Mouse (Mus musculus) large intestine, adult 2 months (tissue): ENCODE data around the gene Olfr1274-ps. TPM values are rescaled to one million over a fixed set of nuclear protein-coding genes. Genes with fewer than 3 reads are reported as not detected.
"Not testable (repeated sequence)": the region's sequence is repeated elsewhere in the genome, so short reads cannot be mapped to it uniquely, and the experiment has no call there.

Experiments used
- DNase-seq: peaks from one replicate; pipeline ENCODE4 v3.0.0-alpha.2; 2012; ENCODE audit warnings: low read depth, low spot score
- WGBS: fragments of 180-500 bp; shearing (Covaris S2); methylation state at CpG from one replicate; pipeline ENCODE4 v1.1.7; 2018; 5-methylcytosine and 5-hydroxymethylcytosine counted together
- polyA plus RNA-seq: library from polyadenylated mRNA; depleted of rRNA; stranded (reverse); fragments of >200 nt; gene quantifications from 2 replicates; pipeline ENCODE4 v1.2.3, GENCODE M21; 2012; rRNA removed

The Olfr1274-ps gene
- polyA plus RNA-seq, result not detected in 2 replicates

DNA sequence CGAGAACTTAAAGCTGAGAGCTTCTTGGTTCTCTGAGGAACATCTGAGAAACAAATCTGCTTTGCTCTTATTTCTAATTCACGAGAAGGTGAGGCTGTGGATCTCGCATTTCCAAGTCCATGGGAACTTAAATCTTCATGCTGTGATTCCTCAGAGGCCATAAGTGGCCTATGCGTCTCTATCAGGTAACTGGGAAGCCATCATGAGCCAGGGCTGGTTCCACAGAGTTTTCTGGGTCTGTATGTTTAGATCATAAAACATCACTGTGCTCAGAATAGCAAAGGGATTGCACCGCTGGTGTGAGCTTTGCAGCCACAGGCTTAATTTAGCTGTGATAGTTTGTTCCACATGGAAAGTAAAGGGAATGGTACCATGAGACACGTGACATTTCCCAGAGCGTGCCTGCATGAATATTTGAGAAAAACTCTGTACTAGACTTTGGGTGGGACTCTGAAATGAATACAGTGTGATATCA lies at the start of gene Olfr1274-ps:
Olfr1274-ps (plus strand) TSS at position 51 of the 475 bp plus-strand sequence.
- DNase-seq, result not testable (repeated sequence)
- WGBS, result 73% methylated on average over 5 of the region's 7 CpGs

DNA sequence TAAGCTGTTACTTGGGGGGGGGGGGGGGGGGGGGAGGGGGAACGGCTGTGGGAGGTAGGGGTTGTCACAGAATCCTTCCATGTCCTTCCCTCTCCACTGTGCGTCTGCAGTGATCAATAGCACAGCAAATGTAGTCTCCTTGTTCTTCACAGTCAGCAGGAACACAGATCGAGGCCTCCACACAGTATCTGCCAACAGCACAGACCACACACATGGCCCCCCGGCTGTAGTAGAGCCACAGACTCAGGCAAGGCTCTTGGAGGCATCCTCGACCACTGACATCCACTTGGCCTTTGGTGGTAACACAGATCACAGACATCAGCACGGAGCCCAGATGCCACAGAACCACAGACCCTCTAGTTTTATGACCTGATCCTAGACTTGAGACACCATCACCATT lies 47.4 kb upstream of the Olfr1274-ps start:
- WGBS, result no CpG with 5 or more reads among the region's 6 CpGs
- DNase-seq, result not testable (repeated sequence)

DNA sequence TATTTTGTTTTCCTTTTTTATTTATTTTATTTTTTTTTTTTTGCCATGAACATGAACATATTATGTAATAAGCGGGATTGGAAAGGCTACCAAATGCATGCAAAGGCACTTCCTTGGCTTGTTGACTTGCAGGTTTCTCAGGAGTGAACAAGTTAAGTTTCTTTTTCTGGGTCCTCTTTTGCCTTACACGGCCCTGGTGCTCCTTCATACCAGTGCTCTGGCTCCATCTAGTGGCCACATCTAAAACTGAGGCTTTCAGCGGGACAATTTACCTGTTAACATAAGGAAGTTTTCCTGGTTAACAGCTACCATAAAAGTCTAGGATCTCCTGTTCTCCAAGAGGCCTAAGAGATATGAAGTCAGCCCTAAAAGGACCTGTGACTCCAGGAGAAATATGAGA lies 46.9 kb upstream of the Olfr1274-ps start:
- not testable (repeated sequence) for DNase-seq
- no CpG with 5 or more reads among the region's 3 CpGs for WGBS

DNA sequence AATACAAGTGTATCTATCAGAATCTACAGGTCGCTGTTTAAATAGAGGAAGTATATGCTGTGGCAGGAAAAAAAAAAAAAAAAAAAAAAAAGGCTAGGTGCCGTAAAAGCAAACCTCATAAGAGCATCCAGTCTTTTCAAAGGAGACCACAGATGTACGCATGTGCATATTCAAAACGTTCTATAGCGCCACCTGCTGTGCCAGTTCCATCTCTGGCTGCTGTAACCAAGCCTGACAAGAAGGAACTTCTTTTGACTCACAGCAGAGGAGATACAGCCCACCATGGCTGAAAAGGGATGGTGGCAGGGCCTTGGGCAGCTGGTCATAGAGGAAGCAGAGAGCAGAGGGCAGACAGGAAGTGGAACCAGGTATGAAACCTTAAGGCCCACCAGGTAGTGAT lies 39.3 kb upstream of the Olfr1274-ps start:
- not testable (repeated sequence) for DNase-seq
- whole genome bisulfite sequencing, result no CpG with 5 or more reads among the region's 5 CpGs

DNA sequence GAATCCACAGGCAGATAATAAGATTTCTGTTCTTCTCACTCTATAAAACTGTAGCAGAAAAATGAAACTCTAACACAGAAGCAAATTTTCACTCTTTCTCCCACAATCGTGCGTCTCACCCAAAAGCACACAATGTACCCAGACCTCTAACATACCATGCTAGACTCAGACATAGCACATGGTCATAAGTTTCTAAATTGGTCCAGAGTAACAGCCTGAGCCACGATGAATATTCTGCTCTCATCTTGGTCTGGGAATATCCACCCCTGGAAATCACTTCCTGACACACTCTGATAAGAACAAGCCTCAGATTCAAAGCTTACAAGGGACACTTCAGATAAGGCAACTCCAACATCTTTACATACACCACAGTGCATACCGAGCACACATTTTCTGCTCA lies 38.3 kb upstream of the Olfr1274-ps start:
- WGBS, result no CpG with 5 or more reads among the region's 4 CpGs

DNA sequence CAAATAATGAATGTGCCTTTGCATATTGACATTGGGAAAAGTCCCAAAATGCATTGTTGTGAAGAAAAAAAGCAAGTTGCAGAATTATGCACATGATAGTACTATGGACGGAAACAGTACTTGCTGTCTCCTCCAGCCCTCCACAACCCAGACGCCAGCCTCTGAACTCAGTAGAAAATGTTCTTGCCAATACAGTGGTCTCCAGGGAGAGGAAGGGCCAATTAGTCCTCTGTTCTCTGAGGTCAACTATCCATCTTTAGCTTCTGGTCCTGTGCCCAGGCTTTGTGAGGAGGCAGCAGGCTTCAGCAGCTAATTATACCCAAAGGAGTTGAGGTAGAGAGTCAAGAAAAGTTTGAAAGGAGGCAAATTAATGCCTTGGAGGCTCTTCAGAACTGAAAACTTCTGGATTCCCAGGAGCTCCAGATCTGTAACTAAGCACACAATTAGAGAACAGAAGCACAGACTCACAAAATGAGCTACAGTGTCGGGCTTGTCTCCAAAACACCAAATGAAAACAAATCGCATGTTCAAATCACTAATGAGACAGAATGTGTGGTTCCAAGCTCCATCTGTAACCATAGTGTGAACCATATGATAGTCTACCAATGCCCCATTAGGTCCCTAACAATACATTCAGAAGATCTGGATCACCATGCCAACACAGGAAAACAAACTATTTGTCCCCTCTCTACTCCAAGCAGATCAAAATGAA lies 15.8 kb downstream of the Olfr1274-ps start:
- 81% methylated on average over 4 of the region's 4 CpGs for WGBS
- not testable (repeated sequence) for DNase-seq

More for the DNA sequence above, 38.3 kb upstream of the Olfr1274-ps start:
- DNase-seq, result not testable (repeated sequence)

DNA sequence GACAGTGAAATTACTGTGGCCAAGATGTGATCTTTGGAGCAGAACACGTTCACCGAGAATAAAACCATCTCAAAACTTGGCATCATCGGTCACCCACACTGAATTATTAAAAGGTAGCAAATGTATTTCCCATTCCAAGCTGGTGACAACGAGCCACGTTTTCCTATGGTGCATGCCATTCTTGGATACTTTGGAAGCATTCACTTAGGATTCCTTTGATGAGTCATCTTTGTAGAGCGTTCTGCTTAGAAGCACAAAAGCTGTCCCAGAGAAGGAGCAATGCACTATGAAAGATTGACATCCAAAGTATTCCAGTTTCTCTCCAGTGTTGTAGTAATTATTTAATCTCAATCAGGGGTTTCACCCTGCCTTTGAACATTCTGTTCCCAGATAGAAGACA lies 23.8 kb downstream of the Olfr1274-ps start:
- 76% methylated on average over 6 of the region's 6 CpGs for WGBS

DNA sequence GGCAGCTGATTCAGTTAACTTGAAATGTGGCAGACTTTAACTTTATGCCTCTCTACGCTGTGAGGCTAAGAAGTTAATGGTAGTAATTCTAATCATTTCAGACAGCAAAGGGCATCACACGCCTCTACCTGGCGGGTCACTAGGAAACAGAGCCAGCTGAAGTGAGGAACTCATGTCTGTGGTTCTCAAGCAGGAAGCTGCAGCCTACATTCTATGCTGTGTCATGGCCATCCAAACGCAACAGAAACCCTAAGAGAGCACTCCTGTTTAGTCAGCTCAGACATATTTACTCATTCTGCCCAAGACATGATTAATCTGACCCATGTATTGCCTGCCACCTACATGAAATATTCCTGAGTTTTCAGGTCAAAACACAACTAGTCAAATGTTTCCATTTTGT lies 26.5 kb downstream of the Olfr1274-ps start:
- no CpG with 5 or more reads among the region's 4 CpGs for WGBS
- not testable (repeated sequence) for DNase-seq

More for the DNA sequence above, 23.8 kb downstream of the Olfr1274-ps start:
- not testable (repeated sequence) for DNase-seq

DNA sequence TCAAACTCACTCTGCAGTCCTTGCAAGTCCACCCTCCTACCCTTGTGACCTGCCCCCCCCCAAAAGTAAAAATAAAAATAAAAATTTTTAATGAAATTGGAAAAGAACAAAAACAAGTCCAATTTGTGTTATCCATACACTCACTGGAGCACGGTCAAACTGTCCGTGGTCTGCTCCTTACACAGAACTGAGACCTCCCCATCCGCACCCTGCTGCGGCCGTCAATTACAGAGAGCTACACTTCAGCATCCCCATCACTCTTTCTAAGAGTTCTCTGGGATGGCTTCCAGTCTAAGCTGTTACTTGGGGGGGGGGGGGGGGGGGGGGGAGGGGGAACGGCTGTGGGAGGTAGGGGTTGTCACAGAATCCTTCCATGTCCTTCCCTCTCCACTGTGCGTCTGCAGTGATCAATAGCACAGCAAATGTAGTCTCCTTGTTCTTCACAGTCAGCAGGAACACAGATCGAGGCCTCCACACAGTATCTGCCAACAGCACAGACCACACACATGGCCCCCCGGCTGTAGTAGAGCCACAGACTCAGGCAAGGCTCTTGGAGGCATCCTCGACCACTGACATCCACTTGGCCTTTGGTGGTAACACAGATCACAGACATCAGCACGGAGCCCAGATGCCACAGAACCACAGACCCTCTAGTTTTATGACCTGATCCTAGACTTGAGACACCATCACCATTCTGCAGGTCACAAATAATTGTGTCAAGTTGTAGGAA lies 30.7 kb downstream of the Olfr1274-ps start:
- no CpG with 5 or more reads among the region's 11 CpGs for WGBS

DNA sequence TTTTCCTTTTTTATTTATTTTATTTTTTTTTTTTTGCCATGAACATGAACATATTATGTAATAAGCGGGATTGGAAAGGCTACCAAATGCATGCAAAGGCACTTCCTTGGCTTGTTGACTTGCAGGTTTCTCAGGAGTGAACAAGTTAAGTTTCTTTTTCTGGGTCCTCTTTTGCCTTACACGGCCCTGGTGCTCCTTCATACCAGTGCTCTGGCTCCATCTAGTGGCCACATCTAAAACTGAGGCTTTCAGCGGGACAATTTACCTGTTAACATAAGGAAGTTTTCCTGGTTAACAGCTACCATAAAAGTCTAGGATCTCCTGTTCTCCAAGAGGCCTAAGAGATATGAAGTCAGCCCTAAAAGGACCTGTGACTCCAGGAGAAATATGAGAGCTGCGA lies 31.3 kb downstream of the Olfr1274-ps start:
- DNase-seq, result not testable (repeated sequence)
- WGBS, result no CpG with 5 or more reads among the region's 4 CpGs

More for the DNA sequence above, 30.7 kb downstream of the Olfr1274-ps start:
- not testable (repeated sequence) for DNase-seq

DNA sequence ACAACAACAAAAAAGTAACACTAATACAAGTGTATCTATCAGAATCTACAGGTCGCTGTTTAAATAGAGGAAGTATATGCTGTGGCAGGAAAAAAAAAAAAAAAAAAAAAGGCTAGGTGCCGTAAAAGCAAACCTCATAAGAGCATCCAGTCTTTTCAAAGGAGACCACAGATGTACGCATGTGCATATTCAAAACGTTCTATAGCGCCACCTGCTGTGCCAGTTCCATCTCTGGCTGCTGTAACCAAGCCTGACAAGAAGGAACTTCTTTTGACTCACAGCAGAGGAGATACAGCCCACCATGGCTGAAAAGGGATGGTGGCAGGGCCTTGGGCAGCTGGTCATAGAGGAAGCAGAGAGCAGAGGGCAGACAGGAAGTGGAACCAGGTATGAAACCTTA lies 39.0 kb downstream of the Olfr1274-ps start:
- 79% methylated on average over 1 of the region's 5 CpGs for WGBS
- not testable (repeated sequence) for DNase-seq

DNA sequence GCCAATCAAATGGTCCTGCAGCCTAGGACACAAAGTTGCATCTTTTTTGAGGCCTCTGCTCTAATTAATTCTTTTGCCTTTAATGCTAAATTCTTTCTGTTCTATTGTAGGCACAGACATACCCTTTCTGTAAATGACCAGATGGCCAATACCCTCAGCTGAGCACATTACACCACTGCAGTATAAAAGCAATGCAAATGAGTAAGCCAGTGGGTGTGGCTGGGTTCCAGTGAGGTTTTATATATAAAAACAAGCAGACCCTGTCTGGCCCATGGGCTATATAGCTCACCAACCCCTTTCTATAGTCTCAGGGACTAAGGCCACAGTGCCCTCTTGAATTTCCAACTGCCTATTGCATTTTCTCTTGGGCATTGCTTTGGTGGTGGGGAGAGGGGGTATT lies 41.7 kb downstream of the Olfr1274-ps start:
- DNase-seq, result not testable (repeated sequence)

DNA sequence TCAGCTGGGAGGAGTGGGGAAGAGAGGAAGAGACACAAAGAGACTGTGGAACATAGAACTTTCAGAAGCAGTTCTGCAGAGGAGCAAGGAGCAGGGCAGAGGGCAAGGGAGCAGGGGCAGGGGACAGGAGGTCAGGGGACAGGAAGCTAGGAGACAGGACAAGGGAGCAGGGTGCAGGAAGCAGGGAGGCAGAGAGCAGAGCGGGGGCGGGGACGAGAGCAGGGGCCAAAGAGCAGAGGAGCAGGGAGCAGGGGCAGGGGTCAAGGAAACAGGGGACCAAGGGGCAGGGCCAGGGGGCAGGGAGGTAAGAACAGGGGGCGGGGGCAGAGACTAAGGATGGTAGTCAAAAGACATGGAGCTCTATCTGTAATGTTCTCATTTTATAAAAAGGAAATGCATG lies 43.3 kb downstream of the Olfr1274-ps start:
- DNase-seq, result not testable (repeated sequence)
- WGBS, result 82% methylated on average over 4 of the region's 4 CpGs

DNA sequence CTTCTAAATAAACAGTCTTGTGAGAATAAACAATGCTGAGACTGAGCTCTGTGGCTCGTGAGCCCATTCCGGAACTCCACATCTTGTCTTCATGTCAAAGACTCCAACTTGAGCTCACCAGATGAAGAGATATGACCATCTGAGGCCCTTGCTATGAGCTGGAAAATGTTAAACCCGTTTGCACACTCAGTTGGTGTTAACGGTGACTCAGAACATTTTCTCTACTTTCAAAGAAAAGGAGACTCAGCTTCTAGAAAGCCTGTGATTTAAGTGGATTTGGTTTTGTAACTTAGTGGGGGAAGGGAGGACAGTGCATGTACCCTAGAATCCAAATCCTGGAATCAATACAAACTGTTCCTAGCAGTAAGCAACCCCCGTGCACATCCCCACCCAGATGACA lies 45.3 kb downstream of the Olfr1274-ps start:
- no peak for DNase-seq

DNA sequence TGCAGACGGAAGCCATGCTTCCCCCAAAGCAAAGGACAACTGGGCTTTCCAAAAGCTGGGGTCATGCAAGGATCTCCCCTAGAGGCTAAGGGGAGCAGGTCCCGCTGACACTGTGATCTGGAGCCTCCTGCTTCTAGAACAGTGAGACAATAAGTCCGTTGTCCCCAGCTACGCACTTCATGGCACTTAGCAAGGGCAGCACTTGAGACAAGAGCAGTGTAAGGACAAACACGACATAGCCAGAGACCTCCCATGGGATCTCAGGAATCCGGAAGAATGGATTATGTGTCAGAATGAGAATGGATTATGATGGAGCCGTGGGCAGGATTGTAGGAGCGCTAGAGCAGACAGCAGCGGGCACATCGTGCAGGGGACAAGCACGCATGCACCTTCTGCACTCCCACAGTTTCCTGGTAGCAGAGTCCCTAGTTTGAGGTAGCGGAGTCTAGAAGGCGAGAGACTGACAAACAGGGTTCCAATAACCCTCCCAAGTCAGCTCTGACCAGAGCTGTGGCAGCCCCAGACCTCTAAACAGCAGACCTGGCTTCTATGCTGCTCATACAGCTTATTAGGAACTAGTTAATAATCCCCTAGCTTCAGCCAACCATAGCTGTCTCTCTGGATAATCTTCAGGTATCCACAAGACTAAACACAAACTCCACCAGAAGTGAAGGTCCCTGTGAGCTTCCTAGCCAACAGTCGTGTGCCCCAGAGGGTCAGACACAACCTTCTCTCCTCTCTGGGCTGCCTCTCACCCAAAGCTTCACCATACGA lies 50.7 kb downstream of the Olfr1274-ps start:
- WGBS, result 90% methylated on average over 15 of the region's 15 CpGs
- DNase-seq, result no peak

More for the DNA sequence above, 45.3 kb downstream of the Olfr1274-ps start:
- 65% methylated on average over 5 of the region's 5 CpGs for WGBS

DNA sequence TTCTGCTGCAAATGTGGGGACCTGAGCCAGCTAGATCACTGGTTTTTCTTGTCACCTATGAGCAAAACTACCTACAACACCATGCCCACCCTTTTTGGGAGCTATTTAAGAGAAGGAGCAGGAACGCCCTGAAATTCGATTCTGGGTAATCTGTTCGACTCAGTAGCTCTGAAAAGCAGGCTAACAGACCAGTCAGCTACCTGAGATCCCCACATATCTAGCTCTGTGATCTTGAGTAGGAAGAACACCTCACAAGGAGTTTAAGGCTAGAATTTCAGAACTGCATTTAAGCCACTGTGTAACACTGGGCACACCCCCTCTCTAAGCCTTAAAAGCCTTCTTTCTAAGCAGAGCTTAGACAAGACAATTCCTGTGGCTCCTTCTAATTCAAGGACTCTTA lies 53.9 kb downstream of the Olfr1274-ps start:
- WGBS, result 89% methylated on average over 3 of the region's 3 CpGs

More for the DNA sequence above, 53.9 kb downstream of the Olfr1274-ps start:
- no peak for DNase-seq
